Comparison of ENCODE assay signal across 8 mouse cellular contexts in genomic region chr3:55243056-55243471, GRCm38 (mm10). TPM values are rescaled to one million over a fixed set of nuclear protein-coding genes. Genes with fewer than 3 reads are reported as not detected.
A peak's percentile ranks its signal among the peaks of the same experiment; 100 is the strongest.
DNase-seq lines count a peak whose midpoint lies in the region; ATAC-seq lines count a peak whose summit lies in the region.

No protein-coding gene starts in this region.

- no peaks in the 10 kb centered on the region for H3K27me3 ChIP-seq in forebrain, embryonic 13.5 days
- H3K27me3 ChIP-seq in limb, embryonic 11.5 days (ENCODE audit: control insufficient read depth, insufficient read depth, low read length), result 0 out of 2 replicates have a peak, but pooled peaks cover 5% of the 10 kb centered on the region
- no peaks in the 10 kb centered on the region for H3K27me3 ChIP-seq in stomach, embryonic 14.5 days (ENCODE audit: control insufficient read depth, insufficient read depth, low read length)

- peak; percentile 44 for DNase-seq in embryo, embryonic 10 days (ENCODE audit: low spot score)
- no peak for DNase-seq in embryo, embryonic 9.5 days (ENCODE audit: extremely low spot score)
- peak; percentile 48 for DNase-seq in 3T3-L1 (ENCODE audit: low read depth, low spot score)
- DNase-seq in limb, embryonic 11.5 days (ENCODE audit: low spot score), result no peak
- no peak for DNase-seq in cerebellum, adult 9-10 months
- no peak for DNase-seq in ovary, adult 18-20 months (ENCODE audit: low spot score)

- peaks cover 12% of the 10 kb centered on the region for H3K36me3 ChIP-seq in forebrain, embryonic 13.5 days (ENCODE audit: poor library complexity, severe bottlenecking)
- no peaks in the 10 kb centered on the region for H3K36me3 ChIP-seq in limb, embryonic 11.5 days (ENCODE audit: control insufficient read depth, insufficient read depth, low read length)
- H3K36me3 ChIP-seq in stomach, embryonic 14.5 days (ENCODE audit: control insufficient read depth, insufficient read depth, low read length), result no peaks in the 10 kb centered on the region

- H3K27ac ChIP-seq in forebrain, embryonic 13.5 days, result peak overlapping the region; percentile 98
- H3K27ac ChIP-seq in limb, embryonic 11.5 days (replicated peaks; ENCODE audit: low read depth, low read length), result no peak overlapping the region
- H3K27ac ChIP-seq in stomach, embryonic 14.5 days (ENCODE audit: low read length), result no peak overlapping the region

- peaks cover 40% of the 10 kb centered on the region for H3K4me1 ChIP-seq in forebrain, embryonic 13.5 days
- 0 out of 2 replicates have a peak, but pooled peaks cover 5% of the 10 kb centered on the region for H3K4me1 ChIP-seq in limb, embryonic 11.5 days (ENCODE audit: control insufficient read depth, insufficient read depth, low read length)
- H3K4me1 ChIP-seq in stomach, embryonic 14.5 days (ENCODE audit: control insufficient read depth, insufficient read depth, low read length), result 0 out of 2 replicates have a peak, but pooled peaks cover 5% of the 10 kb centered on the region

- peak overlapping the region; percentile 97 for H3K9ac ChIP-seq in forebrain, embryonic 13.5 days
- peak overlapping the region; percentile 84 for H3K9ac ChIP-seq in limb, embryonic 11.5 days (ENCODE audit: low read length)
- H3K9ac ChIP-seq in stomach, embryonic 14.5 days (replicated peaks; ENCODE audit: low read depth, low read length), result peak overlapping the region; percentile 40; the same call in 1 of the 2 replicates

- H3K4me2 ChIP-seq in forebrain, embryonic 13.5 days, result peak overlapping the region; percentile 71
- peak overlapping the region; percentile 95 for H3K4me2 ChIP-seq in limb, embryonic 11.5 days (ENCODE audit: low read depth, severe bottlenecking)
- H3K4me2 ChIP-seq in stomach, embryonic 14.5 days (replicated peaks; ENCODE audit: low read depth, low read length), result peak overlapping the region; percentile 89

- no peak for ATAC-seq in forebrain, embryonic 13.5 days
- ATAC-seq in limb, embryonic 11.5 days (ENCODE audit: insufficient number of reproducible peaks, low FRiP score, low TSS enrichment, low read depth), result 0 out of 2 replicates have a peak, but pooled peaks have one; percentile 24
- ATAC-seq in stomach, embryonic 14.5 days (ENCODE audit: insufficient number of reproducible peaks, insufficient read depth, low FRiP score, low read depth), result no peak

- no peaks in the 10 kb centered on the region for H3K9me3 ChIP-seq in forebrain, embryonic 13.5 days (replicated peaks)
- no peaks in the 10 kb centered on the region for H3K9me3 ChIP-seq in limb, embryonic 11.5 days (ENCODE audit: control insufficient read depth, low read length)
- no peaks in the 10 kb centered on the region for H3K9me3 ChIP-seq in stomach, embryonic 14.5 days (ENCODE audit: control insufficient read depth, low read depth, low read length)

- H3K4me3 ChIP-seq in forebrain, embryonic 13.5 days, result peak overlapping the region; percentile 81
- peak overlapping the region; percentile 70 for H3K4me3 ChIP-seq in limb, embryonic 11.5 days (ENCODE audit: low read depth, low read length)
- H3K4me3 ChIP-seq in stomach, embryonic 14.5 days (ENCODE audit: low read depth, low read length), result peak overlapping the region; percentile 47

- 0% methylated on average over 8 of the region's 8 CpGs for WGBS in forebrain, embryonic 13.5 days
- WGBS in limb, embryonic 11.5 days, result 1% methylated on average over 8 of the region's 8 CpGs
- WGBS in stomach, embryonic 14.5 days, result 1% methylated on average over 8 of the region's 8 CpGs

RNA-seq across cellular contexts. Expression of gene Dclk1, which starts 0.9 kb away (rescaled TPM):
- polyA plus RNA-seq in forebrain, embryonic 13.5 days (2015; fragmentation: Nextera tagmentation; extraction: Ambion mirVana), result 173 and 201 TPM in 2 replicates
- polyA plus RNA-seq in limb, embryonic 11.5 days (2014; fragmentation: Nextera tagmentation; extraction: Ambion mirVana), result 28.6 and 34.1 TPM in 2 replicates
- 18.4 and 18.7 TPM in 2 replicates for polyA plus RNA-seq in stomach, embryonic 14.5 days (2014; fragmentation: Nextera tagmentation; extraction: Ambion mirVana)

Comparison
In these comparisons a context has a peak if more than half of its experiments do, and no peak if none do; other contexts are left out.
1. DNase-seq: peak in embryo, embryonic 10 days (single experiment) and 3T3-L1 (single experiment); none in embryo, embryonic 9.5 days (single experiment), limb, embryonic 11.5 days (single experiment), cerebellum, adult 9-10 months (single experiment) and ovary, adult 18-20 months (single experiment).
2. H3K9ac ChIP-seq: peak in every context shown above with its lines; median percentile 97 in forebrain, embryonic 13.5 days; 84 in limb, embryonic 11.5 days; 40 in stomach, embryonic 14.5 days.
3. Peak in every context shown above with its lines, with median percentiles within 50 percentile points of each other: H3K4me2 ChIP-seq and H3K4me3 ChIP-seq.